Mouse (Mus musculus): ENCODE results near the gene Gstt2.
A peak's percentile ranks its signal among the peaks of the same experiment; 100 is the strongest.

Gene Gstt2

GRCm38 (mm10) chr10:75827668-75828360 lies 9.4 kb downstream of the Gstt2 start:
- DNase-seq (ENCODE audit: low read depth, low spot score): no peak

DNA sequence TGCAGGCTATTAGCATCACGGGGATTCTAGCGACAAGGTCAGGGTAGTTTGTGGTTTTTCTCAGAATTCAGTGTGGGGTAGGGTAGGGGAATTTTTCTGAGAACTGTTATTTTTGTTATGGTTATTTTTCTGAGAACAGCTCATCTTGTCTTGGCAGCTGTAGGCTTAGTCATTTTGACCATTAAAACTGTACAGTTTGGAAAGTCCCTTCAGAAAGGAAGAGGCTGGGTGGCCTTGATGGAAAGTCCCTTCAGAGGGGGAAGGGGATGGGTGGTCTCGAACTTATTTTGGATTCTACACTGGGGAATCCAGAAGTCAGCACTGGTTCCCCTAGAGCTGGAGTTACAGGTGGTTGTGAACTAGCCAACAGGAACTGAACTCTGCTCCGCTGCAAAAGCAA lies 12.7 kb downstream of the Gstt2 start:
- DNase-seq (ENCODE audit: low read depth, low spot score): no peak

- DNase-seq (ENCODE audit: low read depth, low spot score): no peak
Observed at GRCm38 (mm10) chr10:75823782-75824181, 13.4 kb downstream of the Gstt2 start.

GRCm38 (mm10) chr10:75822443-75822842 lies 14.8 kb downstream of the Gstt2 start, which contains the start of gene Gstt4:
Gene Gstt4 (minus strand): TSS chr10:75822543.
- no peak for DNase-seq (ENCODE audit: low read depth, low spot score)

- no peak for DNase-seq (ENCODE audit: low read depth, low spot score)
Observed at GRCm38 (mm10) chr10:75819882-75820281, 17.3 kb downstream of the Gstt2 start.

GRCm38 (mm10) chr10:75818641-75819040 lies 18.6 kb downstream of the Gstt2 start:
- DNase-seq (ENCODE audit: low read depth, low spot score): peak; percentile 50

DNA sequence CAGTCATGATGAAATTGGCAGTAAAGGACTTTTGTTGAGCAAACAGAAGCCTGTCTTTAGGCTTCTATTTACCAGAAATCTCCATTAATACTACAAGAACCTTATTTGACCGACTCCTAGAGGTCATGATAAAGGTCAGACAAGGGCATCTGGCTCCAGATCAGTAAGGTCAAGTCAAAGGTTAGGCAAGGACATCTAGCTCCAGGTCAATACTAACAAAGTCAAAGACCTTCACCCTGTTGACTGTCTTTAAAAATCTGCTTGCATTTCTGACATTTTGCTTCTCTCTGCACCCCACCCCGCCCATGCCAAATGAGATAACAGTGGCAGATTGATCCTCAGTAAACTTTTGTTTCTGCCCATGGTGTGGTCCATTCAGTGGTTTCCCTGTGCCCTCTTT lies 33.0 kb downstream of the Gstt2 start:
- DNase-seq (ENCODE audit: low read depth, low spot score): no peak

- DNase-seq (ENCODE audit: low read depth, low spot score): peak; percentile 38
Observed at GRCm38 (mm10) chr10:75798176-75798696, 39.0 kb downstream of the Gstt2 start, which contains the start of gene Gstt1. Gene Gstt1 (minus strand): TSS chr10:75798584.

DNA sequence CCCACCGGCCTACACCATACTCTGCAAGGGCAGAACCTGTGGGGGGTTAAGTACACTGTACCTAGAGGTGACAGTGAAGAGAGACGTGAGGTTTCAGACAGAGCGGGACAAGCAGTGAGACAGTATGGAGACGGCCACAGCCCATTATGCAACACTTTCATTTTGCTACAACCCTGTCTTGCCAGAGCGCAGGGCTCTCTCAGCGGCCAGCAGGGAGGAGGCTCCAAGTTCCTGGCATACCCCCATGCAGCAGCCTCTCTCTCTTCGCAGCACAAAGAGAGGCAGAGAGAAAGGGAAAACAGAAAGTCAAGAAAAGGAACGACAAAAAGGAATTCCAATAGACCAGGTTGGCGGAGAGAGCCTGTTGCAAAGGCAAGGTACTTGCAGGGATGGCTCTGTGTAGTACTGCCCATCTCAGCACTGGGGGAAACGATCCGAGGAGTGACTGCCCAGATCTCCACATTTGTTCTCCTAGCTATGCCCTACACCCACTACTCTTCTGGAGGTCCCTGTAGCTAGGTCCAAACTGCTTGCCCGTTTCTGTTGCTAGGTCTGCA lies 39.5 kb downstream of the Gstt2 start:
- DNase-seq (ENCODE audit: low read depth, low spot score): peak; percentile 9

- DNase-seq (ENCODE audit: low read depth, low spot score): no peak
Observed at GRCm38 (mm10) chr10:75796731-75797516, 40.3 kb downstream of the Gstt2 start.

- DNase-seq (ENCODE audit: low read depth, low spot score): no peak
Observed at GRCm38 (mm10) chr10:75794880-75795279, 42.3 kb downstream of the Gstt2 start.

GRCm38 (mm10) chr10:75790773-75791172 lies 46.5 kb downstream of the Gstt2 start:
- no peak for DNase-seq (ENCODE audit: low read depth, low spot score)

DNA sequence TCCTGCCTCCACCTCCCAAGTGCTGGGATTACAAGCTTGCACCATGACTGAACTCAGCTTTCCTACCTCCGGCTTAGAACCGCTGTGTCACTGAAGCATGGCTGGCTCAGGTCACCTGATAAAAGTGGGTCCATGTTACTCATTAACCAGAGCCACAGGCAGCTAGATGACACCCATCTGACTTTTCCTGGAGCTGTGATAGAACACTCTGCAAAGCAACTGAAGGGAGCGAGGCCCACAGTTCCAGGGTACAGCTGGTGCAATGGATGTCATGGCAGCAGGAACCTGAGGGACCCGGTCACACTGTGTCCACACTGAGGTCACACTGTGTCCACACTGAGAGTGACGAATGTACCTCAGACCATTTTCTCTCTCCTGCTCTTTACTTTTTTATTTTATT lies 47.4 kb downstream of the Gstt2 start:
- DNase-seq (ENCODE audit: low read depth, low spot score): no peak

DNA sequence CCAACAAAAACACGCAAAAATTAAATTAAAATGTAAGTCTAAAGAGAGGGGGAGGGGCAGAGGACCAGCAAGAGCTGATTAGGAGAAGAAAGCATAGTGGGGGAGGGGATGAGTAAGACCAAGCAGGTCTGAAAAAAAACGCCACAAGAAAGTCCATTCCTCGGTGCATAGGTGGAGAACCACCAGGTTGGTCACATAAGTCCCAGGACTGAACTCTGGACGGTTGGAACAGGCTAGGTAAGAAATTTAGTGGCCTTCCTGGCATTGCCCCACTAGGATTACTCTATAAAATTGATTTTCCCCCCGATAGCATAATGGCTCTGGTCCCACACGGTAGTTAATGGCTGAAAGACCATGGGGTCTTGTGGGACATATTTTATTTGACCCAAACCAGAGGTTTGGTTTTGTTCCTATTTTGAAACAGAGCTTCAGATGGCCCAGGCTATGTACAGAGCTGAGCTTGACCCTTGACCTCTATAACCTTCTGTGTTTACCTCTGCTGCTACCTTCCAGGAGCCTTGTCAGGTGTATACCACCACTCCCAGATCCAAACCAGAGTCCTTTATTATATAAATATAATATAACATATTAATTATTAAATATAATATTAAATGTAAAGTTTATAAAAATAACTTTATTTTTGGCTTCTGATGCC lies 48.0 kb downstream of the Gstt2 start:
- no peak for DNase-seq (ENCODE audit: low read depth, low spot score)

DNA sequence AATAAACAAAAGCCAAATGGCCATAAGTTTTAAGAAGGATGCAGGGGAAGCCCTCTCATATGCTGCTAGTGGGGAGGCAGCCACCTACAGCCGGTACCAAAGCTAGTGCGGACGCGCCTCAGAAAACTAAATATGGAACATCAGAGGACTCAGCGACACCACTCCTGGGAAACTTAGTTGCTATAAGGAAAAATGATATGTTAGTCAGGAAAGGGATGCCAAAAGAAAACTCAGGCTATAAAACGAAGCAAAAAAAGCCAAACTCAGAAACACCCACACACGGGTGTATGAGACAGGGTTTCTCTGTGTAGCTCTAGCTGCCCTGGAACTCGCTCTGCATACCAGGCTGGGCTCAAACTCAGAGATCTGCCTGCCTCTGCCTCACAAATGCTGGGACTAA lies 48.9 kb downstream of the Gstt2 start:
- no peak for DNase-seq (ENCODE audit: low read depth, low spot score)

GRCm38 (mm10) chr10:75785442-75785841 lies 51.8 kb downstream of the Gstt2 start:
- no peak for DNase-seq (ENCODE audit: low read depth, low spot score)

All from R1 (cell line).